Mouse (Mus musculus): ENCODE results near the gene Sh3glb1.

DNA sequence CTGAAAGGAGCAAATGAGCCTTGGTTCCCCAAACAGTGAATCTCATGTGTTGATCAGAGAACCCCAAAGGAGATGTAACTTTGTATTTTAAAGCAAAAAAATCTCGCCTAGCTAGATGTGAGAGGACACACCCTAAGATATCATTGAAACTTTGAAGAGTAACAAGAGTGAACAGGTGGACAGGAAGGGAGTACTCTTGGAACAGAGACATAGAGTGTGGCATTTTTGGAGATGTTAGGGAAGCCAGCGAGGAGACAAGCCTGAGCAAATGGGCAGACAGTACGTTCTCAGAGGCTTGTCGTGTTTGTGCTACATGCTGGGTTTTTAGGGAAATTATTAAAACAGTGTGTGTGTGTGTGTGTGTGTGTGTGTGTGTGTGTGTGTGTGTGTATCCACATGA lies 82.0 kb downstream of the Sh3glb1 start:
- TF ChIP-seq GATA1 (IDR thresholded peaks at IDR 0.05; ENCODE audit: borderline replicate concordance, low read length) (no peak), FLI1 (IDR thresholded peaks at IDR 0.05; ENCODE audit: low read length) (no peak)
